Mouse (Mus musculus) E14TG2a.4 (cell line): ENCODE measurements around the gene Sv2b.

Source experiments
- CTCF ChIP-seq: conservative IDR thresholded peaks from 2 replicates; pipeline ENCODE4 v1.5.1; 2014; ENCODE audit warnings: low read length
- NANOG ChIP-seq: IDR thresholded peaks from 2 replicates; pipeline ENCODE4 v1.6.1; 2014; ENCODE audit warnings: borderline replicate concordance, low read length, mixed read lengths
- POU5F1 ChIP-seq: IDR thresholded peaks from 2 replicates; pipeline ENCODE4 v1.6.1; 2014; ENCODE audit warnings: low read length, borderline replicate concordance

DNA sequence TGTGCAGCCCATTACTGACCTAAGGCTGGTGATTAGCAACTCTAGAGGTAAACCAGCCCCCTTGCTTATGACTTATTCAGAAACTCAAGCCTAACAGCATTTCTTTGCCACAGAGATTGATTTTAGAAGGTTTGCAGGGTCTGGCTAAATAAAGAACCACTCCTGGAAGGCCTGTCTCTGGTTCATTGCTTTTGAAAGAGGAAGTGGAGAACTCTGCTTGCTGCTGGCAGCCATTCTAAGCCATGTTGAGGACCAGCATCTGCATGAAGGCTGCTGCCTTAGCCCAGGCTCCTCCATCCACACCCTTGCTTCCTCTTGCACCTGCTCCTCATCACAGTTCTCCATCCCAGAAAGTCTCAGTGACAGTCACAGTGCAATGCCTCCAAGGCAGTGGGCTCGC, 9.3 kb upstream of the Sv2b start:
- TF ChIP-seq CTCF (no peak), NANOG (no peak), POU5F1 (no peak)
